Mouse (Mus musculus): ENCODE results near the gene Cyb5rl. TPM values are rescaled to one million over a fixed set of nuclear protein-coding genes. Genes with fewer than 3 reads are reported as not detected.

Cyb5rl gene
- polyA plus RNA-seq (2015; fragmentation: Illumina TruSeq; extraction: RNeasy Lipid Tissue Mini Kit (QIAGEN cat#74804); ENCODE audit: insufficient read depth, low replicate concordance): 8.0 TPM

GRCm38 (mm10) chr4:107066252-107067124 lies at the start of gene Cyb5rl, which contains the start of gene Mrpl37:
TSS of gene Cyb5rl (plus strand) at chr4:107066988.
TSS of gene Mrpl37 (minus strand) at chr4:107066868.

GRCm38 (mm10) chr4:107096841-107097373 lies 30.1 kb downstream of the Cyb5rl start, which contains the start of gene Cdcp2:
TSS of gene Cdcp2 (plus strand) at chr4:107096891.

Other genes with a start within 250 kb of the Cyb5rl start
- gene Ssbp3, start 156.3 kb upstream of the Cyb5rl start, polyA plus RNA-seq (2015; fragmentation: Illumina TruSeq; extraction: RNeasy Lipid Tissue Mini Kit (QIAGEN cat#74804); ENCODE audit: insufficient read depth, low replicate concordance): 32.6 TPM
- gene Mrpl37, start 120 bp upstream of the Cyb5rl start, polyA plus RNA-seq (2015; fragmentation: Illumina TruSeq; extraction: RNeasy Lipid Tissue Mini Kit (QIAGEN cat#74804); ENCODE audit: insufficient read depth, low replicate concordance): 64.2 TPM
- gene Cdcp2, start 29.9 kb downstream of the Cyb5rl start, polyA plus RNA-seq (2015; fragmentation: Illumina TruSeq; extraction: RNeasy Lipid Tissue Mini Kit (QIAGEN cat#74804); ENCODE audit: insufficient read depth, low replicate concordance): not detected
- gene Tmem59, start 111.4 kb downstream of the Cyb5rl start, polyA plus RNA-seq (2015; fragmentation: Illumina TruSeq; extraction: RNeasy Lipid Tissue Mini Kit (QIAGEN cat#74804); ENCODE audit: insufficient read depth, low replicate concordance): 282 TPM
- gene Tceanc2, start 112.1 kb downstream of the Cyb5rl start, polyA plus RNA-seq (2015; fragmentation: Illumina TruSeq; extraction: RNeasy Lipid Tissue Mini Kit (QIAGEN cat#74804); ENCODE audit: insufficient read depth, low replicate concordance): 42.2 TPM
- not detected for gene Ldlrad1, start 142.2 kb downstream of the Cyb5rl start, polyA plus RNA-seq (2015; fragmentation: Illumina TruSeq; extraction: RNeasy Lipid Tissue Mini Kit (QIAGEN cat#74804); ENCODE audit: insufficient read depth, low replicate concordance)
- 40.1 TPM for gene Lrrc42, start 186.5 kb downstream of the Cyb5rl start, polyA plus RNA-seq (2015; fragmentation: Illumina TruSeq; extraction: RNeasy Lipid Tissue Mini Kit (QIAGEN cat#74804); ENCODE audit: insufficient read depth, low replicate concordance)
- 33.5 TPM for gene Hspb11, start 186.6 kb downstream of the Cyb5rl start, polyA plus RNA-seq (2015; fragmentation: Illumina TruSeq; extraction: RNeasy Lipid Tissue Mini Kit (QIAGEN cat#74804); ENCODE audit: insufficient read depth, low replicate concordance)
- not detected for gene Dio1, start 240.2 kb downstream of the Cyb5rl start, polyA plus RNA-seq (2015; fragmentation: Illumina TruSeq; extraction: RNeasy Lipid Tissue Mini Kit (QIAGEN cat#74804); ENCODE audit: insufficient read depth, low replicate concordance)
- gene Yipf1, start 247.4 kb downstream of the Cyb5rl start, polyA plus RNA-seq (2015; fragmentation: Illumina TruSeq; extraction: RNeasy Lipid Tissue Mini Kit (QIAGEN cat#74804); ENCODE audit: insufficient read depth, low replicate concordance): 49.2 TPM